In genomic region chr3:153701752-153702740, GRCm38 (mm10) we compare ENCODE assay signal across 12 mouse cellular contexts. TPM values are rescaled to one million over a fixed set of nuclear protein-coding genes. Genes with fewer than 3 reads are reported as not detected.
A peak's percentile ranks its signal among the peaks of the same experiment; 100 is the strongest.
DNase-seq lines count a peak whose midpoint lies in the region; ATAC-seq lines count a peak whose summit lies in the region.
"Had no signal": no experiment of that assay in that cellular context is flagged by ENCODE, and none has a peak within 500 bp of the region (broad histone marks: within the 10 kb centered on the region; RNA-seq: fewer than 3 reads in every experiment).

No protein-coding gene starts in this region.

- DNase-seq in heart, adult 8-10 months (ENCODE audit: low spot score): no peak
- no peak for DNase-seq in liver
- peak; percentile 63 for DNase-seq in embryonic facial prominence, embryonic 11.5 days (ENCODE audit: low spot score)
- DNase-seq in left cerebral cortex, adult 11 months (ENCODE audit: low spot score): no peak
- no peak for DNase-seq in layer of hippocampus, postnatal 36 days
- DNase-seq: adrenal gland, adult 2 months; lung, postnatal 36 days; thymus, postnatal 25 days had no signal

- H3K4me3 ChIP-seq in heart, embryonic 12.5 days: no peak overlapping the region
- no peak overlapping the region for H3K4me3 ChIP-seq in liver, embryonic 12.5 days
- no peak overlapping the region for H3K4me3 ChIP-seq in embryonic facial prominence, embryonic 11.5 days (ENCODE audit: low read depth, low read length)
- no peak overlapping the region for H3K4me3 ChIP-seq in neural tube, embryonic 13.5 days
- H3K4me3 ChIP-seq: hindbrain, embryonic 12.5 days had no signal

- 0 out of 2 replicates have a peak, but pooled peaks cover 2% of the 10 kb centered on the region for H3K36me3 ChIP-seq in heart, embryonic 12.5 days
- H3K36me3 ChIP-seq in liver, embryonic 12.5 days: peaks cover 22% of the 10 kb centered on the region
- H3K36me3 ChIP-seq in embryonic facial prominence, embryonic 11.5 days (replicated peaks; ENCODE audit: control insufficient read depth, insufficient read depth, low read depth, low read length): no peaks in the 10 kb centered on the region
- H3K36me3 ChIP-seq in neural tube, embryonic 13.5 days: no peaks in the 10 kb centered on the region
- H3K36me3 ChIP-seq: hindbrain, embryonic 12.5 days had no signal

- no peak for ATAC-seq in heart, embryonic 12.5 days (ENCODE audit: insufficient number of reproducible peaks, low FRiP score)
- no peak for ATAC-seq in liver, embryonic 12.5 days
- no peak for ATAC-seq in embryonic facial prominence, embryonic 11.5 days (replicated peaks; ENCODE audit: insufficient number of reproducible peaks, low FRiP score, low TSS enrichment, low read depth)
- peak; percentile 59; the same call in 1 of the 2 replicates for ATAC-seq in neural tube, embryonic 13.5 days (ENCODE audit: low read depth)

- WGBS in heart, embryonic 12.5 days: 45% methylated on average over 15 of the region's 15 CpGs
- WGBS in liver, embryonic 12.5 days (ENCODE audit: insufficient replicate concordance): 70% methylated on average over 15 of the region's 15 CpGs
- whole genome bisulfite sequencing in embryonic facial prominence, embryonic 11.5 days: 44% methylated on average over 15 of the region's 15 CpGs
- WGBS in neural tube, embryonic 13.5 days: 15% methylated on average over 15 of the region's 15 CpGs

- no peak overlapping the region for H3K9ac ChIP-seq in heart, embryonic 12.5 days
- H3K9ac ChIP-seq in liver, embryonic 12.5 days: peak overlapping the region; percentile 43
- H3K9ac ChIP-seq in embryonic facial prominence, embryonic 11.5 days (replicated peaks; ENCODE audit: low read length): no peak overlapping the region
- H3K9ac ChIP-seq in neural tube, embryonic 13.5 days: no peak overlapping the region
- H3K9ac ChIP-seq: hindbrain, embryonic 12.5 days had no signal

- H3K4me2 ChIP-seq in heart, embryonic 12.5 days: 0 out of 2 replicates have a peak overlapping the region, but pooled peaks have one; percentile 4
- H3K4me2 ChIP-seq in liver, embryonic 12.5 days: peak overlapping the region; percentile 25; the same call in 1 of the 2 replicates
- H3K4me2 ChIP-seq in embryonic facial prominence, embryonic 11.5 days (ENCODE audit: low read depth, low read length): no peak overlapping the region
- no peak overlapping the region for H3K4me2 ChIP-seq in neural tube, embryonic 13.5 days
- H3K4me2 ChIP-seq: hindbrain, embryonic 12.5 days had no signal

- peak overlapping the region; percentile 31; the same call in 1 of the 2 replicates for H3K27ac ChIP-seq in heart, embryonic 12.5 days (ENCODE audit: poor library complexity, severe bottlenecking)
- H3K27ac ChIP-seq in liver, embryonic 12.5 days: peak overlapping the region; percentile 17; the same call in 1 of the 2 replicates
- peak overlapping the region; percentile 28 for H3K27ac ChIP-seq in embryonic facial prominence, embryonic 11.5 days (replicated peaks; ENCODE audit: low read depth, low read length)
- peak overlapping the region; percentile 38; the same call in 1 of the 2 replicates for H3K27ac ChIP-seq in neural tube, embryonic 13.5 days (replicated peaks)
- H3K27ac ChIP-seq: hindbrain, embryonic 12.5 days had no signal

- H3K4me1 ChIP-seq in heart, embryonic 12.5 days (replicated peaks): peaks cover 41% of the 10 kb centered on the region
- H3K4me1 ChIP-seq in liver, embryonic 12.5 days: peaks cover 58% of the 10 kb centered on the region
- peaks cover 6% of the 10 kb centered on the region; the same call in 1 of the 2 replicates for H3K4me1 ChIP-seq in embryonic facial prominence, embryonic 11.5 days (ENCODE audit: control insufficient read depth, insufficient read depth, low read length)
- peaks cover 28% of the 10 kb centered on the region for H3K4me1 ChIP-seq in neural tube, embryonic 13.5 days (replicated peaks)

- no peaks in the 10 kb centered on the region for H3K27me3 ChIP-seq in heart, embryonic 12.5 days (replicated peaks)
- H3K27me3 ChIP-seq in liver, embryonic 12.5 days (replicated peaks): no peaks in the 10 kb centered on the region
- no peaks in the 10 kb centered on the region for H3K27me3 ChIP-seq in embryonic facial prominence, embryonic 11.5 days (ENCODE audit: control insufficient read depth, insufficient read depth, low read length)
- no peaks in the 10 kb centered on the region for H3K27me3 ChIP-seq in neural tube, embryonic 13.5 days
- H3K27me3 ChIP-seq: hindbrain, embryonic 12.5 days had no signal

- H3K9me3 ChIP-seq in heart, embryonic 12.5 days (replicated peaks): no peaks in the 10 kb centered on the region
- no peaks in the 10 kb centered on the region for H3K9me3 ChIP-seq in liver, embryonic 12.5 days (replicated peaks)
- H3K9me3 ChIP-seq in embryonic facial prominence, embryonic 11.5 days (replicated peaks; ENCODE audit: control insufficient read depth, low read length): no peaks in the 10 kb centered on the region
- no peaks in the 10 kb centered on the region for H3K9me3 ChIP-seq in neural tube, embryonic 13.5 days
- H3K9me3 ChIP-seq: hindbrain, embryonic 12.5 days had no signal

RNA-seq across cellular contexts. Expression of gene St6galnac3, which starts 22.9 kb away (rescaled TPM):
- 27.0 and 27.4 TPM in 2 replicates for polyA plus RNA-seq in heart, embryonic 12.5 days (2016; fragmentation: Nextera tagmentation; extraction: Ambion mirVana)
- total RNA-seq in heart, adult 8-10 months (2022): 1 to 10 TPM; 4.0 to 6.3 (median 5.7) TPM
- polyA plus RNA-seq in liver, embryonic 12.5 days (2016; fragmentation: Nextera tagmentation; extraction: Ambion mirVana): 12.9 and 13.6 TPM in 2 replicates
- 55.0 and 61.9 TPM in 2 replicates for polyA plus RNA-seq in embryonic facial prominence, embryonic 11.5 days (2014; fragmentation: Nextera tagmentation; extraction: Ambion mirVana)
- 24.2 and 27.2 TPM in 2 replicates for polyA plus RNA-seq in neural tube, embryonic 13.5 days (2015; fragmentation: Nextera tagmentation; extraction: Ambion mirVana)
- total RNA-seq in layer of hippocampus, postnatal 36 days (2021): 10 to 100 TPM; 25.2 to 28.9 TPM

Comparison
In these comparisons a context has a peak if more than half of its experiments do, and no peak if none do; other contexts are left out.
1. H3K4me2 ChIP-seq: peak in heart, embryonic 12.5 days (single experiment) and liver, embryonic 12.5 days (single experiment); none in embryonic facial prominence, embryonic 11.5 days (single experiment) and neural tube, embryonic 13.5 days (single experiment).
2. Peak in every context shown above with its lines, with median percentiles within 50 percentile points of each other: H3K27ac ChIP-seq.